Mouse (Mus musculus): ENCODE measurements around the gene Prss45. TPM values are rescaled to one million over a fixed set of nuclear protein-coding genes. Genes with fewer than 3 reads are reported as not detected.

Prss45 gene
- polyA plus RNA-seq, 1 experiment from 2014 or later = not detected

- Histone ChIP-seq H3K4me2 (replicated peaks) (no peak overlapping the region), H3K4me3 (no peak overlapping the region), H3K36me3 (no peaks in the 10 kb centered on the region), H3K9ac (no peak overlapping the region), H3K27me3 (peaks cover 50% of the 10 kb centered on the region), H3K27ac (no peak overlapping the region), H3K9me3 (no peaks in the 10 kb centered on the region), H3K4me1 (peaks cover 8% of the 10 kb centered on the region)
- ATAC-seq (ENCODE audit: insufficient number of reproducible peaks, insufficient read depth, low FRiP score, low TSS enrichment) = no peak
- WGBS = 73% methylated on average over 7 of the region's 7 CpGs
Observed at GRCm38 (mm10) chr9:110881953-110882352, 47.6 kb downstream of the Prss45 start.

GRCm38 (mm10) chr9:110887388-110888303, 53.3 kb downstream of the Prss45 start:
- Histone ChIP-seq H3K4me1 (no peaks in the 10 kb centered on the region), H3K27ac (no peak overlapping the region), H3K9me3 (no peaks in the 10 kb centered on the region), H3K27me3 (no peaks in the 10 kb centered on the region; the same call in 1 of the 2 replicates), H3K4me3 (no peak overlapping the region), H3K36me3 (no peaks in the 10 kb centered on the region), H3K9ac (no peak overlapping the region), H3K4me2 (replicated peaks) (no peak overlapping the region)
- no peak for ATAC-seq (ENCODE audit: insufficient number of reproducible peaks, insufficient read depth, low FRiP score, low TSS enrichment)
- WGBS = 61% methylated on average over 9 of the region's 9 CpGs

- H3K36me3 ChIP-seq = no peaks in the 10 kb centered on the region
- H3K9me3 ChIP-seq = no peaks in the 10 kb centered on the region
- H3K27me3 ChIP-seq = peaks cover 3% of the 10 kb centered on the region; the same call in 1 of the 2 replicates
- no peak overlapping the region for H3K9ac ChIP-seq
- 85% methylated on average over 14 of the region's 14 CpGs for WGBS
- no peak for ATAC-seq (ENCODE audit: insufficient number of reproducible peaks, insufficient read depth, low FRiP score, low TSS enrichment)
- H3K4me2 ChIP-seq (replicated peaks) = no peak overlapping the region
- H3K4me3 ChIP-seq = no peak overlapping the region
- no peak overlapping the region for H3K27ac ChIP-seq
- no peaks in the 10 kb centered on the region for H3K4me1 ChIP-seq
Observed at GRCm38 (mm10) chr9:110888935-110889334, 54.5 kb downstream of the Prss45 start.

- H3K4me3 ChIP-seq = no peak overlapping the region
- 15% methylated on average over 19 of the region's 21 CpGs for WGBS
- no peak overlapping the region for H3K4me2 ChIP-seq (replicated peaks)
- no peaks in the 10 kb centered on the region for H3K36me3 ChIP-seq
- H3K9ac ChIP-seq = no peak overlapping the region
- H3K9me3 ChIP-seq = no peaks in the 10 kb centered on the region
- ATAC-seq (ENCODE audit: insufficient number of reproducible peaks, insufficient read depth, low FRiP score, low TSS enrichment) = no peak
- H3K27me3 ChIP-seq = peaks cover 3% of the 10 kb centered on the region; the same call in 1 of the 2 replicates
- no peak overlapping the region for H3K27ac ChIP-seq
- H3K4me1 ChIP-seq = no peaks in the 10 kb centered on the region
Observed at GRCm38 (mm10) chr9:110890026-110890783, 55.8 kb downstream of the Prss45 start.

Other genes starting within 250 kb of the Prss45 start
- gene Nradd, start 210.1 kb upstream of the Prss45 start, polyA plus RNA-seq (2016; fragmentation: Nextera tagmentation; extraction: Ambion mirVana) = 58.8 and 59.8 TPM in 2 replicates
- 1.2 and 1.7 TPM in 2 replicates for gene Nbeal2, start 180.4 kb upstream of the Prss45 start, polyA plus RNA-seq (2016; fragmentation: Nextera tagmentation; extraction: Ambion mirVana)
- gene Ccdc12, start 178.1 kb upstream of the Prss45 start, polyA plus RNA-seq (2016; fragmentation: Nextera tagmentation; extraction: Ambion mirVana) = 118 and 120 TPM in 2 replicates
- gene Myl3, start 92.7 kb upstream of the Prss45 start, polyA plus RNA-seq (2016; fragmentation: Nextera tagmentation; extraction: Ambion mirVana) = 1.9 and 2.4 TPM in 2 replicates
- 115 and 117 TPM in 2 replicates for gene Pth1r, start 87.4 kb upstream of the Prss45 start, polyA plus RNA-seq (2016; fragmentation: Nextera tagmentation; extraction: Ambion mirVana)
- not detected in 2 replicates for gene Prss42, start 36.4 kb upstream of the Prss45 start, polyA plus RNA-seq (2016; fragmentation: Nextera tagmentation; extraction: Ambion mirVana)
- gene Prss44, start 20.6 kb upstream of the Prss45 start, polyA plus RNA-seq (2016; fragmentation: Nextera tagmentation; extraction: Ambion mirVana) = not detected in 2 replicates
- gene Prss43, start 7.9 kb upstream of the Prss45 start, polyA plus RNA-seq (2016; fragmentation: Nextera tagmentation; extraction: Ambion mirVana) = not detected in 2 replicates
- not detected in 2 replicates for gene Prss46, start 9.9 kb downstream of the Prss45 start, polyA plus RNA-seq (2016; fragmentation: Nextera tagmentation; extraction: Ambion mirVana)
- gene Prss50, start 23.4 kb downstream of the Prss45 start, polyA plus RNA-seq (2016; fragmentation: Nextera tagmentation; extraction: Ambion mirVana) = 0.15 and 0.50 TPM in 2 replicates
- gene Als2cl, start 45.3 kb downstream of the Prss45 start, polyA plus RNA-seq (2016; fragmentation: Nextera tagmentation; extraction: Ambion mirVana) = 2.1 and 2.2 TPM in 2 replicates
- gene Tmie, start 45.5 kb downstream of the Prss45 start, polyA plus RNA-seq (2016; fragmentation: Nextera tagmentation; extraction: Ambion mirVana) = 0.96 and 1.3 TPM in 2 replicates
- not detected in 2 replicates for gene Fam240a, start 82.3 kb downstream of the Prss45 start, polyA plus RNA-seq (2016; fragmentation: Nextera tagmentation; extraction: Ambion mirVana)
- not detected in 2 replicates for gene Tdgf1, start 111.6 kb downstream of the Prss45 start, polyA plus RNA-seq (2016; fragmentation: Nextera tagmentation; extraction: Ambion mirVana)
- gene Lrrc2, start 117.0 kb downstream of the Prss45 start, polyA plus RNA-seq (2016; fragmentation: Nextera tagmentation; extraction: Ambion mirVana) = 0.15 TPM in 1 of 2 replicates, not detected in the other
- gene Rtp3, start 156.0 kb downstream of the Prss45 start, polyA plus RNA-seq (2016; fragmentation: Nextera tagmentation; extraction: Ambion mirVana) = not detected in 2 replicates
- 1.3 and 4.5 TPM in 2 replicates for gene Ltf, start 184.7 kb downstream of the Prss45 start, polyA plus RNA-seq (2016; fragmentation: Nextera tagmentation; extraction: Ambion mirVana)
- 0.92 and 0.93 TPM in 2 replicates for gene Ccrl2, start 222.9 kb downstream of the Prss45 start, polyA plus RNA-seq (2016; fragmentation: Nextera tagmentation; extraction: Ambion mirVana)